19 mouse cellular contexts compared by ENCODE assay signal in genomic region chr7:63583310-63583709, GRCm38 (mm10).
"Had no signal": no experiment of that assay in that cellular context is flagged by ENCODE, and none has a peak within 500 bp of the region (broad histone marks: within the 10 kb centered on the region; RNA-seq: fewer than 3 reads in every experiment).

No protein-coding gene starts in this region.

- DNase-seq: kidney, adult 2 months; kidney, postnatal 25 days; left cerebral cortex, postnatal 4 days; liver, postnatal 0 days; lung, embryonic 14.5 days; thymus, adult 18-20 months; thymus, postnatal 36 days had no signal

- H3K4me2 ChIP-seq: limb, embryonic 12.5 days; limb, embryonic 15.5 days; liver, embryonic 11.5 days; lung, embryonic 14.5 days; midbrain, embryonic 13.5 days had no signal

- H3K9me3 ChIP-seq: limb, embryonic 12.5 days; limb, embryonic 15.5 days; midbrain, embryonic 10.5 days; midbrain, embryonic 13.5 days had no signal

- H3K27me3 ChIP-seq: limb, embryonic 12.5 days; limb, embryonic 15.5 days; midbrain, embryonic 13.5 days had no signal

- H3K4me3 ChIP-seq: limb, embryonic 12.5 days; limb, embryonic 15.5 days; midbrain, embryonic 10.5 days; midbrain, embryonic 13.5 days; myocyte had no signal

- H3K36me3 ChIP-seq: limb, embryonic 12.5 days; limb, embryonic 15.5 days; midbrain, embryonic 10.5 days; midbrain, embryonic 13.5 days had no signal

- H3K27ac ChIP-seq: kidney, postnatal 0 days; limb, embryonic 12.5 days; limb, embryonic 15.5 days; liver, embryonic 14.5 days; macrophage; midbrain, embryonic 10.5 days; midbrain, embryonic 13.5 days had no signal

- H3K4me1 ChIP-seq: limb, embryonic 12.5 days; limb, embryonic 15.5 days; midbrain, embryonic 10.5 days; midbrain, embryonic 13.5 days had no signal

- H3K9ac ChIP-seq: limb, embryonic 12.5 days; limb, embryonic 15.5 days; liver, embryonic 14.5 days; liver, postnatal 0 days; lung, embryonic 14.5 days; midbrain, embryonic 13.5 days had no signal

- ATAC-seq: intestine, postnatal 0 days; liver, postnatal 0 days; lung, postnatal 0 days; midbrain, embryonic 13.5 days; midbrain, embryonic 16.5 days had no signal
